Mouse (Mus musculus): Measurements from ENCODE around the gene Olfr435.
"Not testable (repeated sequence)": the region's sequence is repeated elsewhere in the genome, so short reads cannot be mapped to it uniquely, and the experiment has no call there.

The Olfr435 gene

DNA sequence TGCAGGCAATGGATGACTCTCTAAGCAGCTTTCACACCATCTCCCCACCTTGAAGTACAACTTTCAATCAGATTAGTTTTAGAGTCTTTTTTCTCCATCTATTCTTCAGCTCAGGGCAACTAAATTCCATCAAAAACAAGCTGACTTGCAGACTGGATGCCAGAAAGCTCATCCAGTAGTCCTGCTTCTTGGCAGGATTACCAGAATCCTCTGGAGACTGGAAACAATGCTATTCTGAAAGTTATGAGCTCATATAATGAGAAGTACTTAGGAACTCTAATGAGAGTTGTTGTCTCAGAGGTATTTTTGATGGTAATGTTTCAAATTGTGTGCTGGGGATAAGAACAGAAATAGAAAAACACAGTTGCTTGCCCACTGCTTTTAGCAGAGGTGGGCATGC lies at the start of gene Olfr435:
TSS of gene Olfr435 (plus strand) at position 366 of the 400 bp plus-strand sequence.
- DNase-seq (ENCODE audit: low spot score in 2 of 2) = no peak

DNA sequence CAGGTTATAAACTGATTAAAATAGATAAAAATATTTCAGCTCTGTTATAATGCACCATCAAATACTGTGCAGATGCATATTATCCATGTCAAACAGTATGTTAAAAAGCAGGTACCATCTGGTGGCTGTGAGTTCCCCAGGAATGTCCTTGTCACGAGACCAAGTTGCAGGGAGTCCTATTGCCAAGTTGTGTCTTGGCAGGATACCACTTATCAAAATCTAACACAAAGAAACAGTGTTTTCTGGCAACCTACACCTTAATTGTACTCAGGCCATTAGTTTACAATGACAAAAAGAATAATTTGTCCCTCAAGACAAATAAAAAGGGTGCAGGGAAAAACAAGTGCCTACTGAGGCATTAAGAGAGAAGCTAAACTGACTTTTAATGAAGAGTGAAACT lies 37.4 kb upstream of the Olfr435 start:
- no peak for DNase-seq (ENCODE audit: low spot score in 2 of 2)

DNA sequence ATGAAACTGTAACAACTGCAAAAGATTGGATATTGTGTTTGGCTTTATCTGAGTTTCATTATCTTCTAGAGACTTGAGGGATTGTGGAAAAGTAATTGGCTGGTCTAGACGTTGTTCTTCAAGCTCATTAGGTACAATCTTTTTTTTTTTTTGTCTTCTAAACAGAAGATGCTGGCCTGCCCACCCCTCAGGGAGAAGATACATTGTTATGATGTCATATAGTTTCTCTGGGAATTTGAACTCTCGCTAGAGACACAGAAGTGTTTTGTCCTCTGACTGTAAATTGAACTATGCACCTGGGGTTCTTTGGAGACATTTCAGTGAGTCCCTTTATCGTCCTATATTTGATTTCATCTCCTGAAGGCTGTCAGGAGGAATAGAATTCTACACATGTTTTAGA lies 34.0 kb upstream of the Olfr435 start, which contains the start of gene Olfr437:
TSS of gene Olfr437 (plus strand) at position 301 of the 400 bp plus-strand sequence.
- DNase-seq (ENCODE audit: low spot score in 2 of 2) = no peak

GRCm38 (mm10) chr6:43167246-43167645 lies 29.7 kb upstream of the Olfr435 start:
- no peak for DNase-seq (ENCODE audit: low spot score in 2 of 2)

GRCm38 (mm10) chr6:43171840-43172239 lies 25.1 kb upstream of the Olfr435 start, which contains the start of gene Olfr13:
Gene Olfr13, plus strand, starts transcription at chr6:43172140.
- no peak for DNase-seq (ENCODE audit: low spot score in 2 of 2)

GRCm38 (mm10) chr6:43178129-43178528 lies 18.8 kb upstream of the Olfr435 start:
- DNase-seq (ENCODE audit: low spot score in 2 of 2) = no peak

- no peak for DNase-seq (ENCODE audit: low spot score in 2 of 2)
Observed at GRCm38 (mm10) chr6:43178584-43179501, 18.1 kb upstream of the Olfr435 start.

DNA sequence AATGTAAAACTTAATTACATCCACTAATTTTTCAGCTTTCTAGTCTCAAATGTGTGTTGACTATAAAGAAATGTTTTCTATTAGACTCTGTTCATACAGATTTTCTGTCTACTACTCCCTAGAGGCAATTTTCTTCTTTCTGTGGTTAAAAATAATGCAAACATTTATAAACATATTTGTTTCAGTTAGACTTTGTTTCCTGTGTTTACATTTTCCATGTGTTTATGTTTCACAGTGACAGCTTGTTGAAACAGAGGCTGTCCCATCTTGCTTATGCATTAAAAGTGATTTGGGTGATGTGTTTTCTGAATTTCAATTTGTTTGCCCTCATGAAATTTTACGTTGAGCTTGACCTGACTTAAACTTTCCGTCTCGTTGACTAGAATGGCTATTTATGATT lies 6.0 kb upstream of the Olfr435 start:
- no peak for DNase-seq (ENCODE audit: low spot score in 2 of 2)

- no peak for DNase-seq (ENCODE audit: low spot score in 2 of 2)
Observed at GRCm38 (mm10) chr6:43198094-43198493, 1.1 kb downstream of the Olfr435 start.

GRCm38 (mm10) chr6:43202786-43203185 lies 5.8 kb downstream of the Olfr435 start:
- no peak for DNase-seq (ENCODE audit: low spot score in 2 of 2)

GRCm38 (mm10) chr6:43205355-43205754 lies 8.4 kb downstream of the Olfr435 start:
- DNase-seq (ENCODE audit: low spot score in 2 of 2) = no peak

- DNase-seq (ENCODE audit: low spot score in 2 of 2) = peak; percentile 14 to 65
Observed at GRCm38 (mm10) chr6:43212873-43213272, 15.9 kb downstream of the Olfr435 start, which contains the start of gene Olfr434. Gene Olfr434, plus strand, starts transcription at chr6:43213021.

- not testable (repeated sequence) for DNase-seq (ENCODE audit: low spot score in 2 of 2)
Observed at GRCm38 (mm10) chr6:43231255-43231654, 34.3 kb downstream of the Olfr435 start, which contains the start of gene Olfr47. Gene Olfr47, plus strand, starts transcription at chr6:43231529.

GRCm38 (mm10) chr6:43242061-43242460 lies 45.1 kb downstream of the Olfr435 start:
- no peak for DNase-seq (ENCODE audit: low spot score in 2 of 2)

DNA sequence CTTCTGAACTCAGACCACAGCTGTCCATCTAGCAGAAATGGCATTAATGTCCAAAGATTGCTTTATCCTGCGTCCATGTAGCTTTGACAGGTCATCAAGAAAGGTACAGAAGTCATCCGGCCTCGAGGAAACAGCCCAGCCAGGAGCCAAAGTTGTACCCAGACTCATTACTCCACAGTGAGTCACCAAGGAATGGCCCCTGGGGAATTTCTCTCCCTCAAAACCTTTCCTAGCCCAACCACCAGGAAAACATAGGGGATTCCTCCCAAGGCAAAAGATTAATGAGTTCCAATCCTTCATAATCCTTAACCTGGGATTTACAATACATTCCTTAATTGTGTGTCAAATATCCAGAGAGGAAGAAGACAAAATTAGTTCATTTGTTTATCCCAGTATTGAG lies 50.5 kb downstream of the Olfr435 start:
- DNase-seq (ENCODE audit: low spot score in 2 of 2) = no peak

DNA sequence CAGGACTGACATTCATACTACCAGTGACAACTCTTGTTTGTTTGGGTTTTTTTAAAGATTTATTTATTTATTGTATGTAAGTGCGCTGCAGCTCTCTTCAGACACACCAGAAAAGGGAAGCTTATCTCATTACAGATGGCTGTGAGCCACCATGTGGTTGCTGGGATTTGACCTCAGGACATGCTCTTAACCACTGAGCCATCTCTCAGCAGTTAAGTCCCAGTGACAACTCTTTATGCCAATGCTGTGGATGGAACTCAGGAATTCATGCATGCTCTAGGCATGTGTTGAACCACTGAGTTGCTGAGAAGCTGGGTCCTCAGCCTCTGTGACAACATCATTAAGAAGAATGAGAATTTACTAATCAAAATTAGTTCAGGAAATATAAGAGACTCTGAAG lies 56.0 kb downstream of the Olfr435 start:
- DNase-seq (ENCODE audit: low spot score in 2 of 2) = no peak

All from right cerebral cortex, postnatal 36 days (tissue).